Mouse (Mus musculus): ENCODE data around the gene Kcns1.
"Not testable (repeated sequence)": the region's sequence is repeated elsewhere in the genome, so short reads cannot be mapped to it uniquely, and the experiment has no call there.

Kcns1 gene

DNA sequence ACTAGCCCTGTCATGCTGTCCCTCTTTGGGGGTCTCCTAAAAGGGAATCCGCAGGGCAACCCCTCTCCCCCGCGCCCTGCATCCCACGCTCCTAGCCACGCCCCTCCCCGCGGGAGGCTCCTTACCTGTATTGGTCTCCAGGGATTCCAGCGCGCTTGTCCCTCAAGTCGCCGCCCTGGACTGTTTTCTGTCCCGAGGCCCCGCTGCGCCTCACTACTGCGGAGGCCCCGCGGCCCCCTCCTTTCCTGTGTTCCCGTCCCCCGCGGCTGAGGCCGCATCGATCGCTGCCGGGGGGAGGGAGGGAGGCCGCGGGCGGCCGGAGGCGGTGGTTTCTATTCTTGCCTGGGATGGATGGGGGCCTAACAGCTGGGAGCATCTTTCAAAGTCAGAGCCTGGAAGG is at the start of gene Kcns1:
TSS of gene Kcns1 (minus strand) at position 212 of the 400 bp plus-strand sequence.
- no peak for DNase-seq (ENCODE audit: low spot score)

DNA sequence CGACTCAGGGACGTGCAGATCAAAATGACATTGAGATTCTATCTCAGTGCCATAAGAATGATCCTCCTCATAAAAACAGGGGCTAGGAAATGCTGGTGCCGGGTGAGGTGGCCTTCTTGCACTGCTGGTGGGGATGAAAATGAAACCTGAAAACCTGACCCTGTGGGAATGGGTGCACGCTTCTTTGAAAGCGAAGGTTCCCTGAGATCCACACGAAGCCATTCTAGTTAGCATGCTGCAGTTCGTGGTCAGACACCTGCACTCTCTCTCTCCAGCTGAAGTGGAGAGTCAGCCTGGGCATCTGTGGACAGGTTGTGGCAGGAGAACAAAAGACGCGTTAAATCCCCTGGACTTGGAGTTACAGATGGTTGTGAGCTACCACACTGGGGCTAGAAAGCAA is 48.4 kb upstream of the Kcns1 start:
- DNase-seq (ENCODE audit: low spot score): no peak

DNA sequence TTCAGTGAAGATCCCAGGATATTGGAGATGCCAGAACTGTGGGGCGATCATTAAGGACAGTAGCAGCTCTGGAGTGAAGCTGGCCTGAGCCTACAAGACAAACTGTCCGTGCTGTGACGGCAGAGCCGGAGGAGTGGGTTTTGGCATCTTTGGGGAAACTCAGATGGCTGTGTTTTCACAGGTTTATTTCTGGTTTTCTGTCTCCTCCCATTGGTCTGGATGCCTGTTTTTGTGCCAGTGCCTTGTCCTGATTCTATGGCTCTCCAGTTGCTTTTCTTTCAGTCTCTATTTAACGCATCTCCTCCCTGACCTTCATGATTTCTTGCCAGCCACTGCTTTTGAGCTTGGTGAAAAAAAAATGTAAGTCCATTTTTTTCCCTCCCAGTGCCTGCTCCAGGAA is 41.8 kb upstream of the Kcns1 start:
- DNase-seq (ENCODE audit: low spot score): no peak

DNA sequence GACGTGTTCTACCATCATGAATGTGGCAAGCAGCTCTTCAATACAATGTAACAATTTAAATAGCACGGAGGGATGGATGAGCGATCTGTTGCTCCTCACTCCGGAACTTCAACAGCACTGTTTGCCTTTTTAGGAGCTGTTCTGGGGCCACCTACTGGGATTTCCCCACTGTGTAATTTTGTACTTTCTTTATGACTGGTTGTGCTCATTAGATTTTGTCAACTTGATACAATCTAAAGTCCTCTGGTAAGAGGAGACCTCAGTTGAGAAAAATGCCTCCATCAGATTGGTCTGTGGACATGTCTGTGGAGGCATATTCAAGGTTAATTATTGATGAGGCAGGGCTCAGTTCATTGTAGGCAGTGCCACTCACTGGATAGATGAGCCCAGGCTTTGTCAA is 40.0 kb upstream of the Kcns1 start:
- DNase-seq (ENCODE audit: low spot score): no peak

DNA sequence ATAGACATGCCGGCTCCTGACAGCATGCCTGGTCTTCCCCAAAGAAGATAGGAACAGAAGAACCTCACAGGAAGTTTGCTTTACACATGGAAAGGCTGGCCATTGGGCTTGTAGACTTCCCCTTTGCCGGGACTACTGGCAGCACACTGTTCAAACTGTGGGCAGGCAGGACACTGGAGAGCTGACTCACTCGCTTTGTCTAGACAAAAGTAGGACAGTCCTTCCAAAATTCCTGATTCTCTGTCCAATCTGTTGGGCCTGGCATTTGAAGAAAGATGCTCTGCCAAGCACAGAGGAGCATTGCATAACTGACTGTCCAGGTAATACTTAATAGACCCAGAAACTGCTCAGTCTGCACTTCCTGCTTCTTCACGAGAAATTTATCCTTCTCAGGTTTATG is 35.8 kb upstream of the Kcns1 start:
- no peak for DNase-seq (ENCODE audit: low spot score)

DNA sequence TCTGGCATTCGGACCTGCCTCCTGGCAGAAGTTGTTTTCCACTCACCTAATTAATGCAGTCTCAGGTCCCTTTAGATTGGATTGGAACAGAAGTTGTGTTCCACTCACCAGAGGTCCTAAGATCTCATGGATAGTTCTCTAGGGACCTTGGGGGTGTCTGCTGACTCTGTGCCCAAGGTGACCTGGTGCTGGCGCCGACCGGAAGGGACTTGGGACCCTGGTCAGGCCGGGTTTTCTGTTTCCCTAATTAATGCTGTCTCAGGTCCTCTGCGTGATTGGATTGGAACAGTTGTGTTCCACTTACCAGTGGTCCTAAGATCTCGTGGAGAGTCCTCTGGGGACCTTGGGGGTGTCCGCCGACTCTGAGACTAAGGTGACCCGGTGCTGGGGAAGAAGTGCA is 35.1 kb upstream of the Kcns1 start:
- not testable (repeated sequence) for DNase-seq (ENCODE audit: low spot score)

DNA sequence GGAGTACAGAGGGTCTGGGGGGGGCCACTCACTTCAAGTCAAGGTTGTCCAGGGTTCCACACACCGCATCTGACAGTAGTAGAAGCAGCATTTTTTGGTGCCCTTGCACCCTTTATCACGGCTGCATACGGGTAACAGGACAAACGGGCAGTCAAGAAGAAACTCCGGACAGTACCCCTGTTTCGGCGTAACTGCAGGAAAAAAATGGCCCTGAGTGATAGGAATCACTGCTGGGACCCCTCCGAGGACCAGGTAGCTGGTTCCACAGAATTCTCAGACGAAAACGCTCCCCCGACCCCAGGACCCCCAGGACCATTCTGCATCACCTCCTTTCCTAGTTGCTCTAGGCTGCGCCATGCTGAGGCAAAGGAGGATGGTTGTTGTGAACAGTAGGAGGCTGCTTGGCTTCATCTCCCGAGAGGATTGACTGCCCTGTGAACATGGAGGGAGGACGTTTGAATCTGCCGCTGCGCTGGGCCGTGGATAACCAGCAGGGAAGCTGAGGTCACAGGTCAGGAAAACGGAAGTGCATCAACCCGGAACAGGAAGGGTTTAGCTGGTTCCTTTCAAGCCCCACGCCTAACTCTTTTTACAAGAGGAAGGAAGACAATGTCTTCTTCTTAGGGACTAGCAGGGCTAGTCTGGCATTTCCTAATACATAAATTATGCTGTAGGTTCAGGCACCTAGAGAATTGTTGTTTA is 28.9 kb upstream of the Kcns1 start, which contains the start of gene Wfdc15a:
TSS of gene Wfdc15a (minus strand) at position 505 of the 702 bp plus-strand sequence.
- no peak for DNase-seq (ENCODE audit: low spot score)

DNA sequence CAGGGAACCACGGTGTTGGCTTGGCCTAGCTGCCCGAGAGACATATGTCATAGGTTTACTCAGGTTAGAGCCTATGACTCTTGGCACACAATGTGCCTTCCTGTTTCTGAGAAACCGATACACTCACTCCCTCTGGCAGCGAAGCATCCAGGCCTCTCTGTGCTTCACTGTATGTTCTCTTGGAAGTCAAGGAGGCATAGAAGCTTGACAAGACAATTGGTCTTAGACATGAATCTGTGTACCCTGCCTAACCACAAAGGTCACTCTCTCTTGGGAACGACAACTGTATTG is 25.7 kb upstream of the Kcns1 start:
- DNase-seq (ENCODE audit: low spot score): no peak

DNA sequence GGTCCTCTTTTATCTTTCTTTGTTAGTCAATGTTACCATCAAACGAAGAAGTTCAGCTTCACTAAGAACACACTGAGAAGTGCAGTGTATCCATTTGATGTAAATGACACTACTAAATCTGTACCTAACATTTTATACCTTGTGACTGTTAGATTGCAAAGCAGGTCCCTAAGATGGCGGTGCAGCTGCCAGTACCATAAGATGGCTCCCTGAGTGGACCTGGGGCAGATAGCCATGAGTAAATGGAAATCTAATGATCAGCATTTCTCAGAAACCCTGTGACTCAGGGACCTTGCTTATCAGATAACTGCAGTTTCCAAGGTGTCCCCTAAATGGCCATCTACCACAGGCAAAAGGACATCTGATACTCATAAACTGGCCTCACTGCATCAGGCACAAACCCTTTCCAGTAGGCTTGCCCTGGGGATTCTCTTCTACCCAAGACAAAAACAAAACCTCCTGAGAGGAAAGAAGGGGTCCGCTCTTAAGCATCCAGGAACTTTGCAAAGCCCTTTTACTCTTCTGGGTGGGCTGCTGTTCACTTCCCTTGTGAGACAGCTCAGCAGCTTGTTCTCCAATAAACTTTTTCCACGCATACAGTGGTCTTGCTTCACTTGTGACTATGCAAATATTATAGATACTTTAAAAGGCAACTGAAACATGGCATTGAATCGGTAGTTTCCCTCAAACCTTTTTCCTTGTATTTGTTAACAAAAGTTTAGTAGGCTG is 25.2 kb upstream of the Kcns1 start:
- DNase-seq (ENCODE audit: low spot score): no peak

DNA sequence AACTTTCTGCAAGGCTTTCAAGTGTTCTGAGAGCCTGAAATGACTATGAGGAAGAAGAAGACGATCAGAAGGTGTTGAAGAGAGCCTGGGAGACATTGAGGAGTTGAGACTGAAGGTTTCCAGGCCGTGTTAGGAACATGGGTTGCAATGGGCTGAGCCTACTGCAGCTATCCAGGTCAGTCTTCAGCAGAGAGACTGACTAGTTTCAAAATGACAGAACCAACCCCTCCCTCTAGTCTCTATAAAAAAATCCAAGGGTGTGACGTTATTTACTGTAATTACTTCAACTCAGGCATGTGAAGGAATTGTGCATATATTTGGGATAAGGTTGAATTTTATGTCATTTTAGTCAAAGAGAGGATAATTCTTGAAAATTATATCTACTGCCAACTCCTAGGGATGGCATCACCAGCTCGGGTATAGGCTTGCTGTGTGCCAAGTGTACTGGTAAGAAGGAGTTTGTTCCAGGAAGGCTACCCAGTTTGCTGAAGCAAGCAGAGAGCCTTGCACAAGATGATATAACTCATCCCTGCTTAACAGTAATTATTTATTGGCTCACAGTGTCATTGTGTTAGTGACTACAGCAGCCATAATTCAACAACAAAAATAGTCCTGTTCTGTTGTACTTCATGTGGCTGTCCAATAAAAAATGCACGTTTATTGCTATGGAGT is 24.2 kb upstream of the Kcns1 start:
- DNase-seq (ENCODE audit: low spot score): no peak

DNA sequence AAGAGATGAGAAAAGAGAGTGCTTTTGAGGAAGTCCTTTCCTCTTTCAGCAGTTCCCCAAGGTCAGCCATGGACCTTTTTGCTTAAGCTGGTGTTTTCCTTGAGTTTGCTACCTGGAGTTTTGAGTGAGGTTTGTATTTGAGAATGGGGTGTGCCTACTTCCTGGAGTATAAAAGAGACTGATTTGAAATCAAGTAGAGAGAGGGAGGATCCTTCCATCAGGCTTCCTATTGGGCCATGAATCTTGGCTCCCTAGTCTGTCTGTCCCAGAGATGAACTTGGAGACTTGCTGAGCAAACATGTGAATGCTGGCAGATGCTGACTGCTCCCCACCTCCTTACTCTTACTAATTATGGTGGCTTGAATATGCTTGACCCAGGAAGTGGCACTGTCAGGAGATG is 21.4 kb upstream of the Kcns1 start:
- DNase-seq (ENCODE audit: low spot score): no peak

DNA sequence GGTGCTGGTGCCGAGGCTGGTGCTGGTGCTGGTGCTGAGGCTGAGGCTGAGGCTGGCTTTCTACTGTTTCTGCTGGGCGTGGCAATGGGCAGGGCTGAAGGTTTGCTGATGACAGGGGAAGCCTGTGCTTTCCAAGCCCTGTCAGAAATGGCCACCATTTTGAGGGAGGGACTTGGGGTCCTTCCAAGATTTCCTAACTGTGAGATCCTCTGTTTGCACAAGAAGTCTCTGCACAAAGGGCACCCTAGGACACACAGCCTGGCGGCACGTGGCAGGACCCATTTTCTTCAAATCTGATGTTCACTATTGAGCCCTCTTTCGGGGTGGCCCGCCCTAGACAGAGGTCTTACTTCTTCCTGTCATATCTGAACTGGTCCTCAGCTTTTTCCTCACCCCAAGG is 19.7 kb upstream of the Kcns1 start, which contains the start of gene Wfdc12:
TSS of gene Wfdc12 (minus strand) at position 33 of the 400 bp plus-strand sequence.
- no peak for DNase-seq (ENCODE audit: low spot score)

DNA sequence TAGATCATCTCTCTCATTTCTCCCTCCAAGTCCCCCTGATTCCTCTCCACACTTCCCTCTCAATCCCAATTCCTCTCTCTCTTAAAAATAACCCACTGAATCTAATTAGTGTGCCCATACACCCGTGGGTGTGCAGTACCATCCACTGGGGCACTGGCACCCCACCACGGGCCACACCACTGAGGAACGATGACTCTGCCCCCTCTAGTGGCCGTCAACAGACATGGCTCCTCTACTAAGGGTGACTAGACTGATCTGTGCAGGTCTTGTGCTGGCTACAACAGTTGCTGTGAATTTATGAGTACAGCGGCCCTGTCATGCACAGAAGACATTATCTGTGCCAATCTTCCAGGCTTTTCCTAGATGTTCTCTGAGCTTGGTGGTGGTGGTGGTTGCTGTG is 17.8 kb upstream of the Kcns1 start:
- no peak for DNase-seq (ENCODE audit: low spot score)

DNA sequence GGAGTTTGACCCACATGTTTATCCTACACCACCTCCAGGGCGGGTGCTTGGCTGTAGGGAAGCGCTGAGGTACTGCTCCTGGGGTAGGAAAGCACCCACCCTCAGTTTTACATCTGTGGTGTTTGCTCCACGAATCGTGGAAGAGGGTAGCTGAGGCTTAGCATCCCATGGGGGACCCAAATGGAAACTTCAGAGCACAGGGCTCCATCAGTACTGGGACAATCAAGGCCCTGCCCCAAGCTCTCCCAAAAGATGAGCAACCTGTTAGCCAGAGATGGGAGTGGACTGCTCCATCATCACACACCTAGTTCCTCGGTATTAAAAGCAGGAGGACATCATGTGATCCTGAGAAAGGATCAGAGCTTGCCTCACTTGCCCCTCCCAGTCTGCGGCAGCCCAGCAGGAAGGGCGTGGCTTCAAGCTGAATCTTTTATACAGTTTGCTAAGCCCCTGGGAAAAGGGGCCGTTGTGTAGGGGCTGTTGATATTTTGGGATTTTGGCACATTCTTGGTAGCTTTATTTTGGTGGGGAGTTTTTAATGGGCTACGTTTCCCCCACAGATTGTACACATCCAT is 13.3 kb upstream of the Kcns1 start:
- no peak for DNase-seq (ENCODE audit: low spot score)

DNA sequence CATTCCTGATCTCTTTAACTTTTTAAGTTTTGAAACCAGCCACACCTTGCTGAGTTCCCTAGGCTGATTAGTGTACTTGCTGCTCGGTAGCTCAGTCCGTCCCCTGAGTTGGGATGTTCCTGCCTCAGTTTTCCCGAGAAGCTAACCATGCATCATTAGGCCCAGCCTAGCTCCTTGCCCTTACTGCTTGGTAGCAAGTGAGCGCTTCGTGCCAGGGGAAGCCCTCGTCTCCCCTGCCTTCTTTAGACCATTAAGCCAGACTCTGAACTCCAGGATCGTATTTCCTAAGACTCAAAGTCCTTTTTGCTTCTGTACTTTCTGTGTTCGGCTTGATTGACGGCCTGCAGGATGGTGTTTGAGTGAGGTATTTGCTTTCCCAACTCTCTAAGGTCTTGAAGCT is 12.4 kb upstream of the Kcns1 start:
- DNase-seq (ENCODE audit: low spot score): no peak

DNA sequence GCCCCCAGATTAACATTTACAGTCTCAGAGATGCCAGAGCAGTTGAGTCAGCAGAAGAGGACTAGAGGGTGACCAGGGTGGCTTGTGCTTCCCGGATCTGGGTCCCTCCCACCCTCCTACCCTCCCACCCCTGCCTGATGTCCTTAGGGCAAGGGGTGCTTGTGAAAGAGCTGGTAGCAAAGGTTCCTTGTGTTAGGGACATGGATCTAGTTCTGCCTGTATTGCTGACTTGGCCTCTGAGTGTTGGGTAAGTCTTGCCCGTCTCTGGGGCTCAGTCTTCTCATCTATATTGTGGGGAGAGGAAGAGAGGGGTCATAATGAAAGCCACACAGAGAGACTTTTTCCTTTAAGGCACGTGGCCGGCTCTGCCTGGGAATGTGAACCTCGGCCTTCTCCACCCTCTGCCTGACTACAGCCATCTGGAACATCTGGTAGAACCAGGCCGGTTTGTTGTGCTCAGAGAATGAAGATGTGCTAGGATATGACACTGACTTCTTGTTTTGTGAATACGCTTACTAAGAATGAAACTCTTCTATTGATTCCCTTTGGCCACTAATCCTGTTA is 11.9 kb upstream of the Kcns1 start, which contains the start of gene Wfdc5:
TSS of gene Wfdc5 (minus strand) at position 51 of the 564 bp plus-strand sequence.
- no peak for DNase-seq (ENCODE audit: low spot score)

DNA sequence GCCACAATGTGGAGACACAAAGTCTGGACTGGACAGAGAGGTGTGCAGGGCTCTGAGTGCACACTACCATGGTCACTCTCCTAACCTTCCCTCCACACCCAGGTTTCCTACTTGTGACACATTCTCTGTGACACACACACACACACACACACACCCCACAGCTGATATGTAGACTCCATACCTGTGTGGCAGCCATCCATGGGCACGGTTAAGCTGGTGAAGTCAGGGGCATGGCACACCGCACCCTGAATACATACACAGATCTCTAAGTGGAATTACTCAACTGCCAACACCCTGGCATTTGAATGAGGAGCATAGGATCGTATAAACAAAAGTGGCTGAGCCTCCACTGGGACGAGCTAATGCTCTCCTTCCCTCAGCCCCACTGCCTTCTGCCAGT is 9.9 kb upstream of the Kcns1 start:
- no peak for DNase-seq (ENCODE audit: low spot score)

DNA sequence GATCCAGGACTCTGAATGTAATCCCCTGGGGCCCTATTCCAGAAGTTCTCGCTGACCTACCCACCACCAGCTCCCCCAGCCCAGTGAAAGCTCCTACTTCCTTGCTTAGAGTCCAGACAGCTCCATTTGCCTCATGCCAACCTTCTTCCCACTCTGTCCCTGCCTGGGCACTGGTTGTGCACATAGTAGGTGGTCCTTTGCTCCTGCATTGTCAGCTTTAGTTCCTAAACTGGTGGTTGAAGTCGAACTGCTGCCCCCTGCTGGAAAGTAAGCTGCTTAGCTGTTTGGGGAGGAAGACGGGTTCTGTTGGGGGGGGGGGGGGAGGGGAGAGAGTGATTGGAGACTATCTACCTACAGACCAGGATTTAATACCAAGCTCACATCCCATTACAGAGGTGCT is 9.2 kb upstream of the Kcns1 start:
- DNase-seq (ENCODE audit: low spot score): no peak

DNA sequence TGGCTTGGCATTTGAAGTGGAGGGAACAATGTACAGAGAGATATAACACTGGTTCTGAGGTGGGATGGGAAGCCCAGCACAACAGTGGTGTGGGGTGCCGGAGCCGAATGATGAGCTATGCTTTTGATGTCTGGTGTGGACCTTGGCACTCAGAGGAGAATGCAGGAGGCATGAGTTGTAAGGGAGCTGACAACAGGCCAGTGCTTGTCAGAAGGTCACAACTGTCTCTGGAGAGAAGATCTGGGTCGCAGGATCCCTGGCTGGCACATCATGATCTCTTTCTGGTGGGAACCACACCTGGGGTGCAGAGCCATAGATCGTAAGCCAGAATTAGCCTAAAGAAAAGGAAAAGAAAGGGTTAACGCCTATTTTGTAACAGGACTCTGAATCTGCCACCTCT is 6.9 kb upstream of the Kcns1 start:
- no peak for DNase-seq (ENCODE audit: low spot score)

DNA sequence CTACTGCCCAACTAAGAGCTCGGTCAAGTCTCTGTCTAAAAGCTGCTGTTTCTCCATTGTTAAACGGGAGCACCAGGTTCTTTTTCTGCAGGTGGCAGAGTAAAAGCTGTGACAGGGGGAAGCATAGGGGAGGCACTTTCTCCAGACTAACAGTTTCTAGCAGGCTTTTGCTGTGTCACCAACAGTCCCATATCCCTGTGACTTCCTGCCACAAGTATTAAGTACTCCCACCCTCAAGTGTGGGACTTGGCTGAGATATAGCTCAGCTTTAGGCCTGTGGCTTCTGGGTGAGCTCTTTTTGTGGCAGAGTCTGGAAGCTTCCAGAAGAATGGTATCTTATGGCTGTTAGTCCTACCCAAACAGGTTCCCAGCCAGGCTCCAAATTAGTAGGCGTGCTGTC is 4.9 kb upstream of the Kcns1 start:
- no peak for DNase-seq (ENCODE audit: low spot score)

DNA sequence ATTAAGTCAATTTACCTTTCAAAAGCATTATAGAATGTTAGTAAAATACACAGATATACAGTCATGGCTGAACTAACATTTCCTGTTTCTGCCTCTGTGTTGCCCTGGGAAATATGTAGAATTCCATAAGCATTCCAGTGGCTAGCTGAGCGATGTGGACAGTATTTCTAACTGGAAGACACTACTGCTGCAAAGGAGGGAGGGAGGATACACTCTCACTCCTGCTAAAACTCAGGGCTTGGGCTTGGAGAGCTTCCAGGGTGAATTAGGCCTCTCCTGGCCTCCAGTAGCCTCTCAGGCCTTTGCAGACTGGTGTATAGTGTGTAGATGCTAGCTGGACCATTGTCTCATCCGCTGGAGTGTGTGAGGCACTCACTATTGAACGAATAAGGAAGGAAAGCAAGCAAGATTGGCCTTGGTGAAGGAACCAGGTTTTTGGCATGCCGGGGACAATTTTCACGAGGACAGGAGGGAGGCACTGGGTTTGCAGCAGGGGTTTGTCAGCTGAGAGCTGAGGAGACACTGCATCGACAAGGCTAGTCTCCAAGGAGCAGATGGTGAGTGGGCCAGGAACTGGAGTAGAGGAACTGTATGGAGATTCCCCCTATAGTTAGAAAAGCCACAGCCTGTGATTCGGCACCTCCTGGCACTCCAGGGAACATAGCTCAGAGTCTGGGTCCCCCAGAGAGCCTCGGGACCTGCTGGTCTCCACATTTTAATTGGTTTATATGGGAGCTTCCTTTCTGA is 3.9 kb upstream of the Kcns1 start:
- DNase-seq (ENCODE audit: low spot score): peak; percentile 73

DNA sequence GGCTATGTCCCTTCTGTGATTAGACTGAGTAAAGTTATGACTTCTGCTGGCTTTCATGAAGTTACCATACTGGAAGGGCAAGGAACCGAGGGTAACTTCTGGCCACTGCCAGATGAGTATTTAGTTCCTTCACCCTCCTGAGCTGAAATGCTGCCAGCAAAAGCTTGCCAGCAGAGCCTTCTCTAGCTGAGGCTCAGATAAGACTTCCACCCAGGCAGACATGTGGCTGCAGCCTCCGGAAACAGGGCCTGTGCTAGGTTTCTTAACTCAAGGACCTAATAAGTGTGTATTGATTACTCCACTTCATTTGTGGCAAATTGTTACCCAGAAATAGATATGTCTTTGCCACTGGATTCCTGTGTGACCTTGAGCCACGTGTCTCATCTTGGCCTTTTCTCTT is 2.5 kb upstream of the Kcns1 start:
- no peak for DNase-seq (ENCODE audit: low spot score)

All from layer of hippocampus, adult 11-12 months (tissue).